Mouse (Mus musculus) adrenal gland, adult 8-10 months (tissue): ENCODE measurements around the gene Nfe2. TPM values are rescaled to one million over a fixed set of nuclear protein-coding genes. Genes with fewer than 3 reads are reported as not detected.
"Not testable (repeated sequence)": the region's sequence is repeated elsewhere in the genome, so short reads cannot be mapped to it uniquely, and the experiment has no call there.

Experiments
- DNase-seq: peaks from one replicate; pipeline ENCODE4 v3.0.0; 2022
- total RNA-seq, 4 experiments: library from RNA; stranded (reverse); gene quantifications; 2 replicates each; pipeline ENCODE4 v1.2.4; 2022

The Nfe2 gene
- total RNA-seq, 4 experiments from 2014 or later = 0.24 to 0.44 (median 0.37) TPM; not detected in 1

GRCm38 (mm10) chr15:103290417-103290816, 32.2 kb upstream of the Nfe2 start:
- no peak for DNase-seq

- no peak for DNase-seq
Observed at GRCm38 (mm10) chr15:103289600-103289999, 31.4 kb upstream of the Nfe2 start.

GRCm38 (mm10) chr15:103285778-103286417, 27.7 kb upstream of the Nfe2 start:
- no peak for DNase-seq

- no peak for DNase-seq
Observed at GRCm38 (mm10) chr15:103284647-103285046, 26.4 kb upstream of the Nfe2 start.

- no peak for DNase-seq
Observed at GRCm38 (mm10) chr15:103284066-103284465, 25.9 kb upstream of the Nfe2 start.

GRCm38 (mm10) chr15:103281465-103282205, 23.4 kb upstream of the Nfe2 start:
- DNase-seq = no peak

- DNase-seq = no peak
Observed at GRCm38 (mm10) chr15:103280817-103281464, 22.7 kb upstream of the Nfe2 start.

GRCm38 (mm10) chr15:103279750-103280149, 21.5 kb upstream of the Nfe2 start:
- no peak for DNase-seq

GRCm38 (mm10) chr15:103277949-103278348, 19.7 kb upstream of the Nfe2 start:
- DNase-seq = no peak

GRCm38 (mm10) chr15:103275943-103276342, 17.7 kb upstream of the Nfe2 start:
- not testable (repeated sequence) for DNase-seq

GRCm38 (mm10) chr15:103272419-103273279, 14.4 kb upstream of the Nfe2 start, which contains the start of gene Copz1:
Copz1 (plus strand) TSS chr15:103272714.
- DNase-seq = peak; percentile 98

- no peak for DNase-seq
Observed at GRCm38 (mm10) chr15:103268903-103269302, 10.7 kb upstream of the Nfe2 start.

GRCm38 (mm10) chr15:103264794-103265193, 6.6 kb upstream of the Nfe2 start:
- no peak for DNase-seq

GRCm38 (mm10) chr15:103259989-103260388, 1.8 kb upstream of the Nfe2 start:
- no peak for DNase-seq

- no peak for DNase-seq
Observed at GRCm38 (mm10) chr15:103259162-103259561, 959 bp upstream of the Nfe2 start.

- no peak for DNase-seq
Observed at GRCm38 (mm10) chr15:103256210-103256986, 1.8 kb downstream of the Nfe2 start.

GRCm38 (mm10) chr15:103255169-103255568, 3.0 kb downstream of the Nfe2 start:
- DNase-seq = no peak

- DNase-seq = no peak
Observed at GRCm38 (mm10) chr15:103253352-103253751, 4.9 kb downstream of the Nfe2 start.

GRCm38 (mm10) chr15:103252660-103253059, 5.5 kb downstream of the Nfe2 start:
- no peak for DNase-seq

- DNase-seq = no peak
Observed at GRCm38 (mm10) chr15:103251595-103251994, 6.6 kb downstream of the Nfe2 start.

- peak; percentile 51 for DNase-seq
Observed at GRCm38 (mm10) chr15:103250195-103250740, 7.9 kb downstream of the Nfe2 start.
